Mouse (Mus musculus): ENCODE measurements around the gene BC048562.

GRCm38 (mm10) chr9:108479241-108479640, 43.0 kb downstream of the BC048562 start:
- no peak for TF ChIP-seq CTCF (IDR thresholded peaks at IDR 0.05)
- TF ChIP-seq POLR2A (IDR thresholded peaks at IDR 0.05; ENCODE audit: insufficient read depth, low read depth, low read length): no peak
- TF ChIP-seq EP300 (IDR thresholded peaks at IDR 0.05; ENCODE audit: insufficient read depth, low read depth, low read length): no peak
